Comparison of ENCODE assay signal across 8 mouse cellular contexts in the genomic region with DNA sequence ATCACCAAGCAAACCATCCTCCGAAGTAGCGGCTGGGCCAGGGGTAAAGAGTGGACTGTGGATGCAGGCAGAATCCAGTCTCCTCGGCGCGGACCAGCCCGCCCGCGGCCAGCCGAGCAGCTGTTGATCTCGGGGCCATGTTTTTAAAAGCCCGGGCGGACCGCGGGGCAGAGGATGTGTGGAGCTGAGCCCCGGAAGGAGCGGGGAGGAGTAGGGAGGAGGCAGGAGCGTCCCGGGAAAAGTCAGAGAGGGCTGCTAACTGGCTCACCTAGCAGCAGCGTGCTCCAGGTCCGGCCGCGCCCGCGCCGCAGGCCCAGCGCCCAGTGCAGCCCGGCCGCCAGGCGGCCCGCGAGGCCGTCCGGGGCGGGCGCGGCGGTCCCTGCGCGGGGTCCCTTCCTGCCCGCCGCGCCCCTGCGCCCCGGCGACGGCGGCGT. TPM values are rescaled to one million over a fixed set of nuclear protein-coding genes. Genes with fewer than 3 reads are reported as not detected.
DNase-seq lines count a peak whose midpoint lies in the region; ATAC-seq lines count a peak whose summit lies in the region.

No protein-coding gene starts in this region.

- intact Hi-C loops in left cerebral cortex, postnatal 4 days (cut with DNase I) = no loop called here

- peak; percentile 61 for ATAC-seq in erythroblast, adult 5-6 weeks (replicated peaks; ENCODE audit: low FRiP score, poor library complexity, severe bottlenecking)
- ATAC-seq in hematopoietic stem cell, adult 5-6 weeks (replicated peaks in 1 of 2; ENCODE audit: insufficient read depth in 1 of 2, low FRiP score in 2 of 2, low TSS enrichment in 1 of 2, low read depth in 1 of 2, poor library complexity in 2 of 2, severe bottlenecking in 2 of 2) = peak; percentile 19 to 27; a peak in 2 of 4 replicates
- ATAC-seq in megakaryocyte progenitor cell, adult 5-6 weeks (replicated peaks; ENCODE audit: poor library complexity) = peak; percentile 12

- DNase-seq in ovary, adult 18-20 months (ENCODE audit: low spot score) = peak; percentile 37
- DNase-seq in ovary, postnatal 36 days (ENCODE audit: low spot score) = no peak
- DNase-seq in adrenal gland, postnatal 14 days = peak; percentile 80
- peak; percentile 63 for DNase-seq in left cerebral cortex, postnatal 4 days
- DNase-seq in spleen, postnatal 14 days (ENCODE audit: low spot score in 2 of 2) = peak; percentile 21 to 37

RNA-seq across cellular contexts. Expression of a gene that starts 0.4 kb away (rescaled TPM):
- 38.9 and 45.8 TPM in 2 replicates for total RNA-seq in adrenal gland, postnatal 14 days (2021)
- total RNA-seq in erythroblast, adult 5-6 weeks (2015; ENCODE audit: low replicate concordance) = 17.1 and 21.1 TPM in 2 replicates
- 17.6 and 21.0 TPM in 2 replicates for total RNA-seq in erythroblast, adult 5-6 weeks (2017; ENCODE audit: low replicate concordance)
- total RNA-seq in hematopoietic stem cell, adult 5-6 weeks (2017) = 33.5 and 47.4 TPM in 2 replicates
- total RNA-seq in left cerebral cortex, postnatal 4 days (2021) = 10 to 100 TPM; 34.2 to 38.4 TPM
- 49.9 and 53.3 TPM in 2 replicates for total RNA-seq in megakaryocyte progenitor cell, adult 5-6 weeks (2015)
- 57.9 and 60.2 TPM in 2 replicates for total RNA-seq in megakaryocyte progenitor cell, adult 5-6 weeks (2017)
